Mouse (Mus musculus) regulatory T cell (primary cell): ENCODE measurements around the gene Pltp.
"Not testable (repeated sequence)": the region's sequence is repeated elsewhere in the genome, so short reads cannot be mapped to it uniquely, and the experiment has no call there.

Experiments
- in situ Hi-C: fragments of 300-600 bp; cut with MboI, MseI; formaldehyde crosslinking; loops from one replicate; pipeline ENCODE4 v1.15.1; 2025; ENCODE audit warnings: high pct_unique_total_duplicates

Gene Pltp

DNA sequence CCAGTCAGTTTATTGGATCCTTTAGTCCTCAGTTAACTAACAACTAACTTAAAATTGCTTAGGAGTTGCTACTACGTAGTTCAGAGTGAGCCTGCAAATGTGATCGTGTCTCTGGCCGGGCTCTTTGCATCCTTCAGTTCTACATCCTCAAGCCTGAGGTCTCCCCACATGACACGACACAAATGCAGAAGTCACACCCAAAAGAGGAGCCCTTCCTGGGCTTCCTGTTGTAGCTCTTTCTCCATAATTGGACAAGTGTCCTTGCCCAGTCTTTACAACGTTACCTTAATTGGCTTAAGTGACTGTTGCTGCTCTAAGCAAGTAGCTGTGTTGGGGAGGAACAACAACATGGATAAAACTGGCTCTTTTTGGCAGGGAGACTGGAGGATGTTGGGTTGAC lies 42.2 kb downstream of the Pltp start:
- in situ Hi-C loops, result no loop called here

GRCm38 (mm10) chr2:164813557-164813956 lies 44.0 kb downstream of the Pltp start:
- in situ Hi-C loops, result no loop called here

DNA sequence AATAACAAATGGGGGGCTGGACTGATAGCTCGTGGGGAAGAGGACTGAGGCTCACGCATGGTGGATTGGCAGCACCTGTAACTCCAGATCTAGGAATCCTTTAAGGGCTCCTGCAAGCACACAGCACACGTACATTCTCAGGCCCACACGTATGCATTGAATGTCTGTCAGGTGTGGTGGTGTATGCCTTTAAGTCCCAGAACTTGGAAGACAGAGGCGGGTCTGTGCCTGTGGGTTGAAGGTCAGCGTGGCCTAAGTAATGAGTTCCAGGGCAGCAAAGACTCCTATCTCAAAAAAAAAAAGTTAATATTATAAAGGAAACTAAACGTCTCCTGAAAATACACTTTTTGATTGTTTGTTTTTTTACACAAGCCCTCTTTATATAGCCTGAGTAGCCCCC lies 50.9 kb downstream of the Pltp start:
- in situ Hi-C loops, result no loop called here

- in situ Hi-C loops, result no loop called here
Measured at GRCm38 (mm10) chr2:164805332-164805718, 52.2 kb downstream of the Pltp start.

GRCm38 (mm10) chr2:164804533-164805331 lies 52.8 kb downstream of the Pltp start, which contains the start of the genes Acot8 and Zswim3:
Acot8 (minus strand) TSS chr2:164804882.
Zswim3 (plus strand) TSS chr2:164805098.
- in situ Hi-C loops, result no loop called here

GRCm38 (mm10) chr2:164803921-164804313 lies 53.6 kb downstream of the Pltp start:
- in situ Hi-C loops, result no loop called here

DNA sequence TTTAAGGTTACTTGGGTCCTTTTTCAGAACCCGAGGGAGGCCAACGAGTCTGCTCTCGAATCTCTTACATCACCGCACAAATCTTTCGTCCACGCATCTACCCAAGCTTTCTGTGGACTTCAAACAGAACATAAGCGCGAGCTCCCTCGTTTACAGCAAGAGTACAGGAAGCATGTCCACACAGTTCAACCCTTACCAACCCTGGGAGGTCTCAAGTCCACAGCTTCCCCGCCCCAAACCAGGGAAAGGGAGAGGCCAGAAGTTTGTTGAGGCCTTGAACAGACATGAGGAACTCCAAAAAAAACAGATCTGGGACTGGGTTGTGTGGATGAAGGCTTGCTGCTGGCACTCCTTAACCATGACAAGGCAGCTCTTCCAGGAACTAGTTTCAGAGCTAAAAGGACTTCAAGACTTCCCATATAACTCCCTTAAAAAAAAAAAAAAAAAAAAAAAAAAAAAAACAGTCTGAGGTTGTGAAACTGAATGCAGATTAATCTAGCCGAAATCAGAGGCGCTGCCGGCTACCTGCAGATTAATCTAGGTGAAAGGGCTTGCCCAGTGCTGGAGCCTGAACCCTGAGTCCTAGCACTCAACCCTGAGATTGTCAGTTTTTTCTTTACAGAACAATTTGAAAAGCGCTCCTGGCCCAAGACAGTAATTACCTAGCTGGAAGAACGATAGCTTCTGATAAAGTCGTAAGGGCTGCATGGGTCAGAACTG lies 54.1 kb downstream of the Pltp start:
- in situ Hi-C loops, result no loop called here

DNA sequence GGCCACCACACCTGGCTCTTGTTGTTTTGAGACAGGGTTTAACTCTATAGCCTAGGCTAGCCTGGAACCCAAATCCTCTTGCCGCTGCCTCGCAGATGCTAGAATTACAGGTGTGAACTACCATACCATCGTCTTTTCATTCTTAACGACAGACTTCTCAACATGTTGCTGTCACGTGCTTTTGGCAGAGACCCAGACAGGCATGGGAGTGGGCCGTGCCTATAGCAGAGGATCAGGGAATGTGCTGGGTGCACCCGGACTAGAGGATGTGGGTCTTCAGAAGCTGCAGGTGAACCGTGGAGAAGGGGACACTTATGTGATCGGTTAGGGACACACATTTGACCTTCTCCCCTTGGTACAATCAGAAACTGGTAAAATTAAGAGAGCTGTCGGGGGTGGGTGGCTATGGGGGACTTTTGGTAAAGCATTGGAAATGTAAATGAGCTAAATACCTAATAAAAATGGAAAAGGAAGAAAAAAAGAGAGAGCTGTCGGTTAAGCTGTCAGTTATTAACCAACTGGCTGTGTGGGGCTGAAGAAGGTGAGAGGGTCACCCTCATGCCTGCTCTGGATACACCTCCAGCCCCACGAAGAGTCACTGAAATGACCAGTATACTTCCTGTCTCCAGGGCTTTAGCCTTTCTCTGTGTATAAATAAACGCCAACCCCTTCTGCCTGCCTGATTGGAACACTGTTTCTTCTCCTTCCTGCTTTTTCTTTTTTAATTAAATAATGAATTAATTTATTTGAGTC lies 57.1 kb downstream of the Pltp start:
- in situ Hi-C loops, result no loop called here

- in situ Hi-C loops, result not testable (repeated sequence)
Measured at GRCm38 (mm10) chr2:164798554-164798953, 59.0 kb downstream of the Pltp start.

DNA sequence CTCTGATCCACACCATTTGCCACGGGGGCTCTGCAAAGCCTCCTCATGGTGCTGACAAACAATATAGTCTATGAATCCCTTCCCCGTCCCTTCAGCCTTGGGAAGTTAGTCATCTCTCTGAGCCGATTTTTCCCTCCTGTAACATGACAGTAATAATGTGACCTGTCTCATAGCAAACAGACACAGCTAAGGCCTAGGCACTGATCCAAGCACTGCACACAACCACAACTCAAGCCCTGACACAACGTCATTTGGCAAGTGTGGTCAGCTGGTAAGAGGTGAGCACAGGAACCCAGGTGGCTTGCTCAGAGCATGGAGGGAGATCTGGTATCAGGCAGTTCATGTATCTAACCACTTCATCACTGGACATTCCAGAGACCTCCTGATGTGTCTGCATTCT lies 61.6 kb downstream of the Pltp start:
- in situ Hi-C loops, result no loop called here

GRCm38 (mm10) chr2:164794293-164794692 lies 63.2 kb downstream of the Pltp start:
- in situ Hi-C loops, result no loop called here

DNA sequence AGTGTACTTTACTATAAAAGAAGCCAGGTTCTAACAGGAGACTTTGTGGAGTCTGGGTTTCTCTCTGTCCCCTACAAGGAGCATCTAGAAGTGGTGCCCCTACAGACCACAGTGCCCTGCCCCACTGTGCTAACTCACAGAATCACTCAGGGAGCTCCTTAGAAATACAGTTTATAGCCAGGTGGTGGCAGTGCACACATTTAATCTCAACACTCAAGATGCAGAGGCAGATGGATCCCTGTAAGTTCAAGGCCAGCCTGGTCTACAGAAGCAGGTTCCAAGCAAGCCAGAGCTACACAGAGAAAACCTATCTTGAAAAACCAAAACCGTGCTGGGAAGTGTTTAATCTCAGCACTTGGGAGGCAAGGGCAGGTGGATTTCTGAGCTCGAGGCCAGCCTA lies 63.7 kb downstream of the Pltp start:
- in situ Hi-C loops, result no loop called here

DNA sequence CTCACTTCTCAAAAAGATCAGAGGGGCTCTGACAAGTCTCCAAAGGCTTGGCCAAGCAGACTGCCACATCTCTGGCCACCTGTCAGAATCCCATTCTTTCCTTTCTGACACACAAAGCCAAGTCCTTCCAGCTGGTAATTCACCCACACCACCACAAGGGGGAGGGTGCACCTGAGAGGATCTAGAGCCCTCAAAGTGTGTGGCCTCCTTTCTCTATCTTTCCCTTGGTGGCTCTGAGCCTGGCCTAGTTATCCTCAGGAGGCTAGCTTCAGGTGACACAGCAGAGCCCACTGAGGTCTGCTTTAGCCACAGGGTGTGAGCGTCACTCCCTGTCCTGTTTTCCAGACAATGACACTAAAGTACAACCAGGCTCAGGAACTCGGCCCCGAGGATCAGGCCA lies 64.3 kb downstream of the Pltp start:
- in situ Hi-C loops, result no loop called here

DNA sequence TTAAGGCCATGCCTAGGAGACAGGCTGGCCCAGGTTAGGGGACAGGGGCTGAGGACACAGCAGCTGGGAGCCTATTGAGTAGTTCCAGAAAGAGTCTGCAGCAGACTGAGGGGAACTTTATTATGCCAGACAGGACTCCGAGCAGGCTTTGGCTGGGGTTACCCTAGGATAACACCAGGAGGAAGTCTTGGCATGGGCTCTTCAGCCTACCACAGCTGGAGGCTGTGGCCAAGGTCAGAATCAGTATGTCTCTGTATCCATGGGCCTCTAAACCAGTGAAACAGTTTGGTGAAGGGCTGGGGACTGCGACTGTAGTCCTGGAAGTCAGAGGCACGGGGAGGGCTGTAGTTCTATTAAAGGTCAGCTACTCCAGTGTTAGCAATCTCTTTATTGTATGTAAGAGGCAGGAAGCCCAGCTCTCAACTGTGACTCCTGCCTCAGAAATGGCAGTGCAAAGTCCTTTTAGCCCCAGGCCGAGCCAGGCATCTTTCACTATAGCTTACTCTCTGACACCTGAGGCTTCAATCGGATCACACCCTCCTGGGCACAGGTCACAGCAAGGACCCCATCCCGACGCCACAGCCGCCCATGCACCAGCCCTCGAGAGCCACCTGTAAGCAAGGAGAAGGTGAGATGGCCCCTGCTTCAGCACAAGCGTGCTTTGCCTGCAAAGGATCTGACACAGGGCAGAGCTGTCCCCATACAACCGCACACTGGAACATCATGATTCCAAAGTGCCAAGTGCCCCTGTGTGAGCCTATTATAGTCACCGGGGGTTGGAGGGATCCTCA lies 64.9 kb downstream of the Pltp start:
- in situ Hi-C loops, result no loop called here

DNA sequence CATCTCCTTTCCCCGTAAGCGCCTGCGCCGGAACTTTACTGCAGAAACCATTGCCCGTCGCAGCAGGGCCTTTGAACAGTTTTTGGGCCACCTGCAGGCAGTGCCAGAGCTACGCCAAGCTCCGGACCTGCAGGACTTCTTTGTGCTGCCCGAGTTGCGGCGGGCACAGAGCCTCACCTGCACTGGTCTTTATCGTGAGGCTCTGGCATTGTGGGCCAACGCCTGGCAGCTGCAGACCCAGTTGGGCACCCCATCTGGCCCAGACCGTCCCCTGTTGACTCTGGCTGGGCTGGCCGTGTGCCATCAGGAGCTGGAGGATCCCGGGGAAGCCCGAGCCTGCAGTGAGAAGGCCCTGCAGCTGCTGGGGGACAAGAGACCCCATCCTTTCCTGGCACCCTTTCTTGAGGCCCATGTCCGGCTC lies 65.7 kb downstream of the Pltp start:
- in situ Hi-C loops, result no loop called here

DNA sequence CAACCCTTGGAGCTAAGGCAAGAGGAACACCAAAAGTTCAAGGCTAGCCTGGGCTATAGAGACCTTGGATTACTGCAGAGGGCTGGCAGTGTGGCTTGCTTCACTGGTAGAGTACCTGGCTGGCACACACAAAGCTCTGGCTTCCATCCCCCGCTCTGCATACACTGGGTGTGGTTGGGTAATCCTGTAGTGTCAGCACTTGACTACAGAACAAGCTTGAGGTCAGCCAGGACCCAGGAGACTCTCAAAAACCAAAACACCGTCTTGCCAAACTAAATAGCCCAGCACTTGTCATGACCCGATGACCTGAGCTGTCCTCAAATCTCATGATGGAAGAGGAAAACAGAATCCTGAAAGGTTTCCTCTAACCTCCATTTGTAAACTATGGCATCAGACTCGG lies 67.1 kb downstream of the Pltp start:
- in situ Hi-C loops, result no loop called here
